Mouse (Mus musculus): ENCODE results near the gene Nupl1.

Gene Nupl1

DNA sequence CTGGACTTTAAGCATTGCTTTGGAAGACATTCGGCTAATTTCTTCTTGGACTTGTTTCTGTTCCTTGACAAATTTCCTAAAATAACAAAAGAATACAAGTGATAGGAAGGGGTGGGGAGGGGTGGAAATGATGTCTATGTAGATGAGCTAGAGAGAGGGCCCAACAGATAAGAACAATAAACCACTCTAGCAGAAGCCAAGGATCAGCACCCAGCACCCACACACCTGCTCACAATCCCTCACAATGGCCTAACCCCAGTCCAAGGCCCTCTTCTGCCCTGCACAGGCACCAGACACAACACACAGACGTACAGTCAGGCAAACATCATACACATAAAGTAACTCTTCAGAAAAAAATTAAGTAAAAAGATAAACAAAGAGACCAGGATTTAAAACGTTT, 12.7 kb downstream of the Nupl1 start:
- DNase-seq (ENCODE audit: low read depth, low spot score), result no peak

GRCm38 (mm10) chr14:60219886-60220285, 31.3 kb downstream of the Nupl1 start:
- no peak for DNase-seq (ENCODE audit: low read depth, low spot score)

DNA sequence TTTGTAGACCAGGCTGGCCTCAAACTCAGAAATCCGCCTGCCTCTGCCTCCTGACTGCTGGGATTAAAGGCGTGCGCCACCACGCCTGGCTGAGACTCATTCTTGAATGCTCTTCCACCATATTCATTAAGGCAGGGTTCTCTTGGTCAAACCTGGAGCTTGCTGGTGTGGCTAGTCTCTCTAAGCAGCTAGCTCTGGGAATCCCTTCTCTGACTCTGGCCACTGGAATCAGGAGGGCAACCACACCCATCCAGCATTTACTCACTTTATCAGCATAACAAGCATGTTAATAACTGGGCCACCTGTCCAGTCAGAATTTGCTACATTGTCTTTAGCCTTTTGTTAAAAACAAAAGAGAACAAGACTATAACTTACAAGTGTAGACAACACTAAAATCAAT, 33.6 kb downstream of the Nupl1 start:
- DNase-seq (ENCODE audit: low read depth, low spot score), result no peak

GRCm38 (mm10) chr14:60216125-60216524, 35.1 kb downstream of the Nupl1 start:
- DNase-seq (ENCODE audit: low read depth, low spot score), result no peak

- no peak for DNase-seq (ENCODE audit: low read depth, low spot score)
Measured at GRCm38 (mm10) chr14:60215000-60215399, 36.2 kb downstream of the Nupl1 start.

DNA sequence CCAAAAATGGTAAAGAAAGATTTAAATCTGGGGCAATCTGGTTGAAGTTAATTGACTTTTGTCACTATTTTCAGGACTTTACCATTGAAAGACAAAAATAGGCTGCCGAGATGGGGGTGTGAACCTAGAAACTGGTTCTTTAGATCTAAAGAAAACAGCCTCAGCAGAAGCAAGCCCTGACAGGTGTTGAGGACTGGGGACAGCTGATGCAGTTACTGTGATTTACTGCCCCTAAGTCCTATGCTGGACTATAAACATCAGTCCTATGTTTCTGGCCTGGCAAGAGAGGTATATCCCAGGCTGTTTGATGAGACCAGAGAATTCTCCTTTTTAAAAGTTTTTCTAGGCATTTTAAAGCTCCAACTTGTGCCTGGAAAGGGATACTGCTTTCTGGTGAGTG, 37.2 kb downstream of the Nupl1 start:
- no peak for DNase-seq (ENCODE audit: low read depth, low spot score)

- DNase-seq (ENCODE audit: low read depth, low spot score), result no peak
Measured at GRCm38 (mm10) chr14:60209166-60209565, 42.1 kb downstream of the Nupl1 start.

GRCm38 (mm10) chr14:60204993-60205392, 46.2 kb downstream of the Nupl1 start:
- no peak for DNase-seq (ENCODE audit: low read depth, low spot score)

- no peak for DNase-seq (ENCODE audit: low read depth, low spot score)
Measured at GRCm38 (mm10) chr14:60196884-60197283, 54.3 kb downstream of the Nupl1 start, which contains the start of gene Atp8a2. Gene Atp8a2 (minus strand): TSS chr14:60197179.

GRCm38 (mm10) chr14:60195999-60196398, 55.2 kb downstream of the Nupl1 start:
- DNase-seq (ENCODE audit: low read depth, low spot score), result no peak

GRCm38 (mm10) chr14:60194606-60195005, 56.6 kb downstream of the Nupl1 start:
- DNase-seq (ENCODE audit: low read depth, low spot score), result no peak

DNA sequence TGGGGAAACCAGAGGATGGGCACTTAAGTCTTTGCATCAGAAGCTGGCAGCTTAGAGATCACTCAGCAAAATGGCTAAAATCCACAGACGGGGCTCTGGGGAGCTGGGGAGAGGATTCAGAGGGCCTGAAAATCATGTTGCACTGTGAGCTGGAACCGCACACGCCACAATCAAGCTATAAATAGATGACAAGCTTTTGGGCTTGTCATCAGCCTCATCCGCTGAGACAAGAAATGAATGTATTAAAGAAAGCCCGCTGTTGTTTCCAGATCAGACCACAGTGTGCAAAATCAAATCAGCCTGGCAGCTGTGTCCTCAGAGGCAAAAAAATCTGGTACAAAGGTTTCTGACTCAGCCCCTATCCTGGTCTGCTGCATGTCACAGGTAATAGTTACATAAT, 61.5 kb downstream of the Nupl1 start:
- no peak for DNase-seq (ENCODE audit: low read depth, low spot score)

DNA sequence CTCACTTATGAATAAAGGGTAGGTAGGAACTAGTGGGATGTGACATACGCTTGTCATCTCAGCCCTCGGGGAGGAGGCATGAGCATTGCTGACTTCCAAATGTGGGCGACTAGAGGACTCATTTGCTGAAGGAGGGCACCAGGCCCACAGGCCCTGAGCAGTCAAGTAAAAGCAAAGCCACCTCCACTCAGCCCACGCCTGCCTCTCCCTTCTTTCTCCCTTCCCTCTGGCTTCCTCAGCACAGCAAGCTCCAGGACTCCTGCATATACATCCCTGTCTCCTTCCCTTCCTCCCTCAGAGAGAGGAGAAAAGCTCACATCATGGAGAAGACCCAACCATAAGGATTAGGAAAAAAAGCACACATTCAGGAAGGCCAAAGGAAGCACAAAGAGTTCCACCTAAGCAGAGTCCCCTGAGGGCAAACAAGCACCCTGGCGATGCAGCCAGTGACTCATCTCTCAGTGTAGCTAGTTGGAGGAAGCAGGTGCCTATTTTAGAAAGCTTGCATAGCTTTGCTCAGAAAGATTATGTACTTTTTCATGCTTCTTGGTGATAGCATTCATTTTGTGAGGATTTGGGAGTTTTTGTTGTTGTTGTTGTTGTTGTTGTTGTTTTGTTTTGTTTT, 62.9 kb downstream of the Nupl1 start:
- DNase-seq (ENCODE audit: low read depth, low spot score), result no peak

DNA sequence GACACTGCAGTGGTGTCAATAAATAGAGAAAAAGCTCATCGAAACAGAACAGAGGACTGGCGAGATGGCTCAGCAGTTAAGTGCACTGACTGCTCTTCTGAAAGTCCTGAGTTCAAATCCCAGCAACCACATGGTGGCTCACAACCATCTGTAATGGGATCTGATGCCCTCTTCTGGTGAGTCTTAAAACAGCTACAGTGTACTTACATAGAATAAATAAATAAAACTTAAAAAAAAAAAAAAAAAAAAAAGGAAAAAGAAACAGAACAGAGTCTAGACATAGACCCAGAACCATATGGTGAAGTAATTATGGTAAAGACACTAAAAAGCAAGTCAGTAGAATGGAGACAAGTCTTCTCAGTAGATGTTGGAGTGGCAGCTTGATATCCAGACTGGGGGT, 69.9 kb downstream of the Nupl1 start:
- DNase-seq (ENCODE audit: low read depth, low spot score), result peak; percentile 18

- no peak for DNase-seq (ENCODE audit: low read depth, low spot score)
Measured at GRCm38 (mm10) chr14:60178571-60178955, 72.7 kb downstream of the Nupl1 start.

GRCm38 (mm10) chr14:60177614-60178570, 73.3 kb downstream of the Nupl1 start:
- no peak for DNase-seq (ENCODE audit: low read depth, low spot score)

DNA sequence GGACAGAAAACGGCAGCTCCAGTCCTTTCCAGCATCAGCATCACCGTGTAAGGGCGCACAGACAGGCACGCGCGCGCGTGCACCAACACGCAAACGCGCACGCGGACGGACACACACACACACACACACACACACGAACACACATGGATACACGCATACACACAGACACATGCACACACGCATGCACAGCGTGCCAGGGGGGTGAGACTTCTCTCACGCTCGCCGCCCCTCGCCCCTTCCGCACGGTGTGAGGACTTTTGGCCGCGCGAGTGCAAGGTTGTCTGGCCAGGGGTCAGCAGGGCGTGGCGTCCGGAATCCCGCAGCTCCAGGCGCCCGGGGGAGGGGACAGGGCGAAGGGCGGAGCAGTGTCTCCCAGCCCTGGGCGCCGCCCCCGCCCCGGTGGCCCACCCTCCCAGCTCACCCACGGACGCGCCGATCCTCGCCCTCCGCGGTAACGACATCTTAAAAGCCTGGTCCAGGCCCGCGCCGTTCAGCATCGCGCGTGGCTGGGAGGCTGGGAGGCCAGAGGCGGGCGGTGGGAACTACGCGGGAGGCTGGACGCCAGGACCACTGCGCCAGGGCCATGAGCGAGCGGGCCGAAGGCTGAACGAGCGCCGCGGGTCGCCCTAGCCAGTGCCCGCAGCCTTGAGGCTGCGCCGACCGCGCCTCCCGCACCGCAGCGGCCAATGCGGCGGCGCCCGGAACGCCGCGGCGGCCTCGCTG, 74.2 kb downstream of the Nupl1 start:
- no peak for DNase-seq (ENCODE audit: low read depth, low spot score)

DNA sequence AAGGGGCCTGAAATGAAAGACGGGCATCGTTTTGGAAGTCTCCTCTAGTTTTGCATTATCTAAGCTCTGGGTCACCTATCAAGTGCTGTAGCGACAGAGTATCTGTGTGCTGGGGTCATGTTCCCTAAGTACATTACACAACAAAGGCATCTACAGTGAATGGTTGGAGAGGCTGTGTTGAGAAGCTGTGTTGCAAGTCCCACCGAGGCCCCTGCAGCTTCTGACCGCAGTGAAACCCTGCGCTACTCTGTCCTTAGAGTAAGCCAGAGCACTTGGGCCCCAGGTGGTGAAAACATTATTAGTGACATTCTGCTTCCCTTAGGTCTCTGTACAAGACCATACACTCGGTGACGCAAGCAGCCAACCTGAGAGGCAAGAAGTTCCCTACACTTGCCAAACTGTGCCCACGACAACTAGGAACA, 74.8 kb downstream of the Nupl1 start:
- DNase-seq (ENCODE audit: low read depth, low spot score), result no peak

DNA sequence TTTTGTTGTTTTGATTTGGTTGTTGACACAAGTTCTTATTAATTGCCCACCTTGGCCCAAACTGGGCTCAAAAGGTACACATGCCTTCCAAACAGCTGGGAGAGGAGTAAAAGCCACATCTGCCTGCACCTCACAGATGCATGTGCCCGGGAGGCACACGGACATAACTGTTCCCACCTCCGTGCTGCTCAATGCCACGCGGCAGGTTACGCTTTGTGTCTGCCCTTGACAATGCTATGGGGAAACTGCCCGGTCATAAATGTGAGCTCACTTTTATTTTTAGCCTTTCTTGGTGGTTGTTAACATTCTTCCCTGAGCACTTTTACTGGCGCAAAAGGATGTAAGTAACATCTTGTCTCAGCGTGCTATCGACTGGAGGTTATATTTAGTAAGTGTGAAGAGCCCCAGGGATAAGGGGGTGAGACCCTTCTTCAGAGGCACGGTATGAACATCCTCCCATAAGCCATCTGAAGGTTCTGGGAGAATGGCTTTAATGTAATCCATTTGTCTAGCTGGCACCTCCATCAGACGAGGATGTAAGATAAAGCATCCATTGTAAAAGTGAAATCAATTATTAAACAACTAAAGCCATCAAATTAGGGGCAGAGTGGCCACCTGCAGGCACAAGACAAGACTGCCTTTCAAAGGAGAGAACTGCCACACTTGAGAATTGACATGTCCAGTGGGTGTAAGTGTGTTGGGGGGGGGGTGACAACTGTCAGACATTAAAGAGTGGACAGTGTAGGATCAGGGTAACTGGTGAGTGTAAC, 78.8 kb downstream of the Nupl1 start:
- DNase-seq (ENCODE audit: low read depth, low spot score), result no peak

- no peak for DNase-seq (ENCODE audit: low read depth, low spot score)
Measured at GRCm38 (mm10) chr14:60170845-60171610, 80.2 kb downstream of the Nupl1 start.

GRCm38 (mm10) chr14:60163367-60163766, 87.9 kb downstream of the Nupl1 start:
- no peak for DNase-seq (ENCODE audit: low read depth, low spot score)

Measured in A20 (cell line).